Mouse (Mus musculus) ES-Bruce4 (cell line): ENCODE data around the gene Cacna2d2.

ENCODE experiments used
- CTCF ChIP-seq: IDR thresholded peaks from one replicate; pipeline ENCODE4 v1.8.1; 2011; ENCODE audit warnings: low read depth, low read length
- EP300 ChIP-seq: IDR thresholded peaks from 2 replicates; pipeline ENCODE4 v1.6.1; 2011; ENCODE audit warnings: low read depth, low read length; ENCODE audit not compliant: insufficient read depth
- POLR2A ChIP-seq: IDR thresholded peaks from one replicate; pipeline ENCODE4 v1.8.1; 2011; ENCODE audit warnings: low read length; ENCODE audit not compliant: insufficient read depth

GRCm38 (mm10) chr9:107482770-107483169 is 83.4 kb downstream of the Cacna2d2 start:
- TF ChIP-seq CTCF: peak; percentile 55
- no peak for TF ChIP-seq EP300
- no peak for TF ChIP-seq POLR2A
